Mouse (Mus musculus) myocyte (in vitro differentiated cells): ENCODE results near the gene Rpl12. TPM values are rescaled to one million over a fixed set of nuclear protein-coding genes. Genes with fewer than 3 reads are reported as not detected.

Experiments
- H3K27me3 ChIP-seq: one replicate; pipeline ENCODE4 v1.6.1; 2011; ENCODE audit not compliant: control insufficient read depth, insufficient read depth, insufficient read length
- H3K36me3 ChIP-seq: one replicate; pipeline ENCODE4 v1.6.1; 2011; ENCODE audit not compliant: control insufficient read depth, insufficient read depth
- H3K4me2 ChIP-seq: one replicate; pipeline ENCODE4 v1.6.1; 2011; ENCODE audit warnings: low read depth, control low read depth
- H3K4me3 ChIP-seq: one replicate; pipeline ENCODE4 v1.5.1; 2011; ENCODE audit warnings: mild to moderate bottlenecking, control low read depth, moderate library complexity
- H3K79me2 ChIP-seq: one replicate; pipeline ENCODE4 v1.6.1; 2011; ENCODE audit not compliant: control insufficient read depth, insufficient read depth
- H3ac ChIP-seq: one replicate; pipeline ENCODE4 v1.6.1; 2011; ENCODE audit not compliant: control insufficient read depth, insufficient read length
- CEBPB ChIP-seq: IDR thresholded peaks from 2 replicates; pipeline ENCODE4 v1.6.1; 2011; ENCODE audit warnings: mild to moderate bottlenecking, moderate library complexity; ENCODE audit not compliant: poor library complexity, insufficient read depth, severe bottlenecking
- E2F4 ChIP-seq: IDR thresholded peaks from one replicate; pipeline ENCODE4 v1.6.1; 2011; ENCODE audit warnings: mild to moderate bottlenecking, control low read depth, moderate library complexity; ENCODE audit not compliant: insufficient read depth
- MAX ChIP-seq: IDR thresholded peaks from one replicate; pipeline ENCODE4 v1.6.1; 2011; ENCODE audit warnings: low read depth, mild to moderate bottlenecking, control low read depth
- MYOD1 ChIP-seq, 3 experiments: IDR thresholded peaks; one replicate each; pipeline ENCODE4 v1.6.1; 2011; ENCODE audit warnings: control low read depth in 2 of 3, low read depth in 2 of 3, mild to moderate bottlenecking in 2 of 3, moderate library complexity in 1 of 3; ENCODE audit not compliant: insufficient read length in 2 of 3, control insufficient read depth in 1 of 3
- MYOG ChIP-seq, 3 experiments: IDR thresholded peaks; one replicate each; pipeline ENCODE4 v1.6.1; 2011; ENCODE audit warnings: control low read depth in 2 of 3, low read depth in 2 of 3, mild to moderate bottlenecking in 2 of 3; ENCODE audit not compliant: insufficient read length in 2 of 3, control insufficient read depth in 1 of 3, insufficient read depth in 1 of 3
- POLR2A ChIP-seq: IDR thresholded peaks from one replicate; pipeline ENCODE4 v1.6.1; 2011; ENCODE audit warnings: low read depth, mild to moderate bottlenecking, control low read depth, moderate library complexity; ENCODE audit not compliant: insufficient read length
- POLR2AphosphoS2 ChIP-seq: IDR thresholded peaks from one replicate; pipeline ENCODE4 v1.6.1; 2011; ENCODE audit warnings: low read depth, control low read depth; ENCODE audit not compliant: insufficient read length
- REST ChIP-seq: IDR thresholded peaks from one replicate; pipeline ENCODE4 v1.6.1; 2011; ENCODE audit warnings: mild to moderate bottlenecking, control low read depth, moderate library complexity; ENCODE audit not compliant: insufficient read depth, insufficient read length
- SRF ChIP-seq: IDR thresholded peaks from one replicate; pipeline ENCODE4 v1.6.1; 2011; ENCODE audit warnings: low read depth; ENCODE audit not compliant: control insufficient read depth, insufficient read length
- TCF12 ChIP-seq: IDR thresholded peaks from one replicate; pipeline ENCODE4 v1.6.1; 2011; ENCODE audit warnings: mild to moderate bottlenecking, control low read depth; ENCODE audit not compliant: poor library complexity, insufficient read depth, severe bottlenecking
- TCF3 ChIP-seq: IDR thresholded peaks from one replicate; pipeline ENCODE4 v1.6.1; 2011; ENCODE audit warnings: low read depth, control low read depth; ENCODE audit not compliant: insufficient read length
- USF1 ChIP-seq: IDR thresholded peaks from one replicate; pipeline ENCODE4 v1.6.1; 2011; ENCODE audit warnings: low read depth, mild to moderate bottlenecking, control low read depth, moderate library complexity
- polyA plus RNA-seq: library from polyadenylated mRNA; unstranded; fragments of >200 nt; fragmentation: generic; extraction: Trizol; gene quantifications from one replicate; pipeline ENCODE4 v1.2.1, GENCODE M21; 2012; ENCODE audit warnings: missing spikeins

The Rpl12 gene
- polyA plus RNA-seq, 1 experiment = 2,628 TPM

GRCm38 (mm10) chr2:32921801-32922380, 39.5 kb upstream of the Rpl12 start:
- no peaks in the 10 kb centered on the region for H3K27me3 ChIP-seq
- TF ChIP-seq TCF3 = no peak
- no peak for TF ChIP-seq MYOD1 (IDR thresholded peaks at IDR 0.05; ENCODE audit: control insufficient read depth in 1 of 3, insufficient read length in 2 of 3, low read depth in 2 of 3)
- TF ChIP-seq MAX = no peak
- peak; percentile 23 for TF ChIP-seq POLR2A
- no peak overlapping the region for H3K4me3 ChIP-seq
- peaks cover 10% of the 10 kb centered on the region for H3K79me2 ChIP-seq
- H3ac ChIP-seq = no peak overlapping the region
- no peak overlapping the region for H3K4me2 ChIP-seq
- peaks cover 46% of the 10 kb centered on the region for H3K36me3 ChIP-seq

- Histone ChIP-seq H3K27me3 (no peaks in the 10 kb centered on the region), H3K4me2 (no peak overlapping the region), H3ac (no peak overlapping the region), H3K36me3 (peaks cover 46% of the 10 kb centered on the region), H3K79me2 (peaks cover 10% of the 10 kb centered on the region), H3K4me3 (no peak overlapping the region)
- TF ChIP-seq E2F4 = no peak
- TF ChIP-seq MYOD1 (IDR thresholded peaks at IDR 0.05; ENCODE audit: control insufficient read depth in 1 of 3, insufficient read length in 2 of 3, low read depth in 2 of 3) = no peak
- no peak for TF ChIP-seq MAX
- TF ChIP-seq TCF3 = no peak
- no peak for TF ChIP-seq POLR2AphosphoS2
- TF ChIP-seq MYOG (IDR thresholded peaks at IDR 0.05; ENCODE audit: control insufficient read depth in 1 of 3, insufficient read depth in 1 of 3, insufficient read length in 2 of 3, low read depth in 2 of 3) = no peak
- no peak for TF ChIP-seq POLR2A
- no peak for TF ChIP-seq TCF12
- TF ChIP-seq REST = no peak
- no peak for TF ChIP-seq USF1
- no peak for TF ChIP-seq SRF
- TF ChIP-seq CEBPB = no peak
Observed at GRCm38 (mm10) chr2:32922564-32922963, 38.8 kb upstream of the Rpl12 start.

GRCm38 (mm10) chr2:32923551-32924250, 37.7 kb upstream of the Rpl12 start:
- Histone ChIP-seq H3K4me2 (no peak overlapping the region), H3K4me3 (no peak overlapping the region), H3K79me2 (peaks cover under 1% of the 10 kb centered on the region), H3ac (no peak overlapping the region), H3K27me3 (no peaks in the 10 kb centered on the region), H3K36me3 (peaks cover 40% of the 10 kb centered on the region)
- TF ChIP-seq POLR2AphosphoS2 (peak; percentile 24), POLR2A (no peak)

GRCm38 (mm10) chr2:32924306-32924844, 37.0 kb upstream of the Rpl12 start:
- TF ChIP-seq CEBPB = no peak
- peak; percentile 68 for TF ChIP-seq POLR2AphosphoS2
- no peak overlapping the region for H3K4me3 ChIP-seq
- no peaks in the 10 kb centered on the region for H3K27me3 ChIP-seq
- no peak overlapping the region for H3K4me2 ChIP-seq
- no peaks in the 10 kb centered on the region for H3K79me2 ChIP-seq
- peaks cover 34% of the 10 kb centered on the region for H3K36me3 ChIP-seq
- H3ac ChIP-seq = no peak overlapping the region

GRCm38 (mm10) chr2:32926330-32927075, 34.9 kb upstream of the Rpl12 start:
- Histone ChIP-seq H3K4me2 (no peak overlapping the region), H3K79me2 (no peaks in the 10 kb centered on the region), H3K27me3 (no peaks in the 10 kb centered on the region), H3K36me3 (peaks cover 14% of the 10 kb centered on the region), H3ac (no peak overlapping the region), H3K4me3 (no peak overlapping the region)
- TF ChIP-seq USF1 (no peak), MYOD1 (IDR thresholded peaks at IDR 0.05; ENCODE audit: control insufficient read depth in 1 of 3, insufficient read length in 2 of 3, low read depth in 2 of 3) (peak in 1 of 3 experiments; percentile 39), TCF3 (no peak), MYOG (IDR thresholded peaks at IDR 0.05; ENCODE audit: control insufficient read depth in 1 of 3, insufficient read depth in 1 of 3, insufficient read length in 2 of 3, low read depth in 2 of 3) (peak in 1 of 3 experiments; percentile 8)
